Mouse (Mus musculus) CD8-positive naive resting alpha-beta T cell, adult 2 months (primary cell): Measurements from ENCODE around the gene Insm2.
"Not testable (repeated sequence)": the region's sequence is repeated elsewhere in the genome, so short reads cannot be mapped to it uniquely, and the experiment has no call there.

Experiments
- DNase-seq, 2 experiments: peaks; one replicate each; pipeline ENCODE4 v3.0.0; 2022; ENCODE audit warnings: low read depth in 2 of 2, low spot score in 2 of 2

The Insm2 gene

DNA sequence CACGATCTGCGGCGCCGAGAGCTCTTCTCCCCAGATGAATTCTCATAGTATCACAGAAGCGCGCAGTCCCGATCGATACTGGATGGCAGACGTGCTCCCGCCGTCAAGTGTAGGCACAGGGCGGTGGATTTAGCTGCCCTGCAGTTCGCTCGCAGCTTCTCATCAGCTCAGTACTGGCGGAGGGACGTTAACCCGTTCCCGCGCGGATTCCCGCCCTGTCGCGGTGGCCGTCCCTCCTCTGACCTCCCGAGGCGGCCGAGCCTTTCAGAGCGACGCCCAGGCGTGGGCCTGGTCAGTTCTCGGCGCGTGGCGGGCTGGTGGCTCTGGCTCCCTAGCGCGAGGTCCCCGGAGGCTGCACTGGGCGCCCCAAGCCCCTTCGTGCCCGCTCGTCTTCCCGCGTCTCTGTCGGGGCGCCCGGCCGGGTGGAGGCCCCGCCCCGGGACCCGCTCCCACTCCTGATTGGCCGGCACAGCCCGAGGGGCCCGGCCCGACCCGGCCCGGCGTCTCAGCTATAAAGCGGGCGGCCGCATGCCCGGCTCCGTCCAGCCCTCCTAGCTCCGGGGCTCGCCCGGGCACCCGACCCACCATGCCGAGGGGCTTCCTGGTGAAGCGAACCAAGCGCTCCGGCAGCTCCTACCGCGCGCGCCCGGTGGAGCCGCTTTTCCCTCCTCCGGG lies at the start of gene Insm2:
Insm2 (plus strand) TSS at position 541 of the 675 bp plus-strand sequence.
- DNase-seq, result no peak

GRCm38 (mm10) chr12:55554901-55555300 lies 44.3 kb upstream of the Insm2 start:
- DNase-seq, result not testable (repeated sequence)

GRCm38 (mm10) chr12:55557866-55558265 lies 41.4 kb upstream of the Insm2 start:
- no peak for DNase-seq

DNA sequence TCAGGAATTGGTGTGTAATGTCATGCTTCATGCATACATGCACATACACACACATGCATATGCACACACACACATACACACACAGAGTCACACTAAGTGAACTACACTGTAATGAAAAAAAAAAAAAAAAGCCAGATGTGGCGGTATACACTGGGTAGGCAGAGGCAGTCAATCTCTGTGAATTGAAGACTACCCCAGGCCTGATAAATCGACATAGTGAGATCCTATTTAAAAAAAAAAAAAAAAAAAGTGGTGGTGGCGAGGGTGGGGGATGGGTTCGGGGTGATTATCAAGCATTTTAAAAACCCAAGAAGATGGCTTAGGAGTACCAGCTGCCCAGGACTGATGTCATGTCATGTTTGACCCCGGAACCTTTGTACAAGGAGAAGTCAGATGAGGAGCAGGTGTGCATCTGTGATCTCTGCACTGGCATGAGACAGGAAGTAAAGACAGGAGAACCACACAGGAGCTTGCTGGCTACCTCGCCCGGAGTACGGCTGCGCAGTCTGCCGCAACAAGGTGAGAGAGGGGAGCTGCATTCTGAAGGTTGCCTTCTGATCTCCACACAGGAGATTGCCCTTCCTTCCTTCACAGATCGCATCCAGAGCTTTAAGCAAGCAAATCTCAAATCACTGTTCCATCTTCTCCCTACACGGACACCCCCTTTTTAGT lies 39.9 kb upstream of the Insm2 start:
- DNase-seq, result no peak

DNA sequence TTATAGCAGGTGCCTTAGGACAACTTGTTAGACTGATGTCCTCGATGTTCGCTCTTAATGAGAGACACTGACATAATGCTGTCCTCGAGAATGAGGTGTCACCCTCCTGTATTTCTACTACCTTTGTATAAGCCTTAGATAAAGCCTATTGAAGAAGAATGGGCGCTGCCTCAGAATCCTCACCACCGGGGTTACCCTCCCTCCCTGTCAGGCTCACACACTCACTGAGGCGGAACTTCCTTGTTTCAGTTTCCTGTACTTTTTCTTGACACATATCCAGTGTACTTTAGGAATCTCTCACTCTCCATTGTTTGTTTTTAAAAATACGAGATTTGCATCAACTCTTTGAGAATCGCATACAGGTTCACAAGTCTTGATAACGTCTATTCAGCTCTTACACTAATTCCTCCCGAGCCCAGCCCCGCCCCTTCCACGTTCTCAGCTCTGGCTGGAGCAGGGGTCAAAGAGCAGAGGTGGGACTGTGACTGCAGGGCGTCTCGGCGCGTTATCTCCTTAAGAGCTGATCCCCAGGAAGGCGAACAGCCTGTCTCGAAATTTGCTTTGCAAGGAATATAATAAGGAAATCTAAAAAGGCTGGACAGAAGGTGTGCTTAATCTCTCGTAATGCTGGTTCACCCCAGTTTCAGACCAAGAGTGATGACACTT lies 39.1 kb upstream of the Insm2 start:
- peak in 1 of 2 experiments; percentile 3 for DNase-seq

- DNase-seq, result no peak
Observed at GRCm38 (mm10) chr12:55563742-55564141, 35.5 kb upstream of the Insm2 start.

- DNase-seq, result no peak
Observed at GRCm38 (mm10) chr12:55564187-55564963, 34.9 kb upstream of the Insm2 start.

DNA sequence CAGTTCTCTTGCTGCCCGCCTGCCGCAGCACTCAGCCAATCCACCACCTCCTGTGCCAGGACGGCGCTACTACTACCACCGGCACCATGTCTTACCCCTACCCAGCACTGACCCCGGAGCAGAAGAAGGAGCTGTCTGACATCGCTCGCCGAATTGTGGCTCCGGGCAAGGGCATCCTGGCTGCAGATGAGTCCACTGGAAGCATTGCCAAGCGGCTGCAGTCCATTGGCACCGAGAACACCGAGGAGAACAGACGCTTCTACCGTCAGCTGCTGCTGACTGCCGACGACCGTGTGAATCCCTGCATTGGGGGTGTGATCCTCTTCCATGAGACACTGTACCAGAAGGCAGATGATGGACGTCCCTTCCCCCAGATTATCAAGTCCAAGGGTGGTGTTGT lies 34.0 kb upstream of the Insm2 start, which contains the start of gene Aldoart2:
Aldoart2 (plus strand) TSS at position 34 of the 400 bp plus-strand sequence.
- no peak for DNase-seq

GRCm38 (mm10) chr12:55565867-55566266 lies 33.4 kb upstream of the Insm2 start:
- no peak for DNase-seq

GRCm38 (mm10) chr12:55566837-55567236 lies 32.4 kb upstream of the Insm2 start:
- no peak for DNase-seq

GRCm38 (mm10) chr12:55568466-55568865 lies 30.8 kb upstream of the Insm2 start:
- DNase-seq, result no peak

GRCm38 (mm10) chr12:55569676-55570075 lies 29.6 kb upstream of the Insm2 start:
- no peak for DNase-seq

GRCm38 (mm10) chr12:55570646-55571045 lies 28.6 kb upstream of the Insm2 start:
- no peak for DNase-seq

DNA sequence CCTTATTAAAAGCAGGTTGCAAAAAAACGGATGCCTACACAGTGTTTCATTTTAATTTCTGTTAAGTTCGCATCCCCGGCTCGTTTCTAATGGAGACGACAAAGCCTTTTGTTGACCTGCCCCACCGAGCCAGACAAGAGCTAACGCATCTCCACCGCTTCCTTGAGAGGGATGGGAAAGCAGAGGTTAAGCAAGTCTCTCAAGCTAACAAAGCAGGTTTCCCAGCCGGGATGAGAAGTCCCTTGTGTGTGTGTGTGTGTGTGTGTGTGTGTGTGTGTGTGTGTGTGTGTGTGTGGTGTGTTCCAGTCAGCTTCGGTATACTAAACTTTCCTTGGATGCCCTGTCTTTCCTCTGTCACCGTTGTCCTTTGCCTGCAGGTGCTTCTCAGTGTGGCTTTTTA lies 28.0 kb upstream of the Insm2 start:
- no peak for DNase-seq

- no peak for DNase-seq
Observed at GRCm38 (mm10) chr12:55571661-55572060, 27.6 kb upstream of the Insm2 start.

GRCm38 (mm10) chr12:55573089-55573488 lies 26.1 kb upstream of the Insm2 start:
- no peak for DNase-seq

- no peak for DNase-seq
Observed at GRCm38 (mm10) chr12:55573794-55574193, 25.4 kb upstream of the Insm2 start.

GRCm38 (mm10) chr12:55586936-55587335 lies 12.3 kb upstream of the Insm2 start:
- not testable (repeated sequence) for DNase-seq

DNA sequence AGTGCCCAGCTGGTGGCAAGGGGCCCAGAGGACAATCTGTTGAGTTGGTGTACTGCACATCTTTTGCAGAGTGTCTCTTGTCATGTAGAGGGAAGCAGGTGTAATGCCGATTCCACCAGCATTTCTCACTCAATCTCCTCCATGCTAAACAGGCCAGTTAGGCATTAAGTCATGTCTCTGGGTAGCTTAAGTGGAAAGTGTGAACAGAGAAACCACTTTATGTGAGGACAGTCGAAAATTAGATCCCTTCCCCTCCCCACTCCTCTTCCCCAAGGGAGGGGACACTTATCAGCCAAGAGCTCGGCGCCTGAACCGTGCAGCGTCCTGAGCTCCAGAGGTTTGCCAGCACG lies 715 bp upstream of the Insm2 start:
- DNase-seq, result no peak

DNA sequence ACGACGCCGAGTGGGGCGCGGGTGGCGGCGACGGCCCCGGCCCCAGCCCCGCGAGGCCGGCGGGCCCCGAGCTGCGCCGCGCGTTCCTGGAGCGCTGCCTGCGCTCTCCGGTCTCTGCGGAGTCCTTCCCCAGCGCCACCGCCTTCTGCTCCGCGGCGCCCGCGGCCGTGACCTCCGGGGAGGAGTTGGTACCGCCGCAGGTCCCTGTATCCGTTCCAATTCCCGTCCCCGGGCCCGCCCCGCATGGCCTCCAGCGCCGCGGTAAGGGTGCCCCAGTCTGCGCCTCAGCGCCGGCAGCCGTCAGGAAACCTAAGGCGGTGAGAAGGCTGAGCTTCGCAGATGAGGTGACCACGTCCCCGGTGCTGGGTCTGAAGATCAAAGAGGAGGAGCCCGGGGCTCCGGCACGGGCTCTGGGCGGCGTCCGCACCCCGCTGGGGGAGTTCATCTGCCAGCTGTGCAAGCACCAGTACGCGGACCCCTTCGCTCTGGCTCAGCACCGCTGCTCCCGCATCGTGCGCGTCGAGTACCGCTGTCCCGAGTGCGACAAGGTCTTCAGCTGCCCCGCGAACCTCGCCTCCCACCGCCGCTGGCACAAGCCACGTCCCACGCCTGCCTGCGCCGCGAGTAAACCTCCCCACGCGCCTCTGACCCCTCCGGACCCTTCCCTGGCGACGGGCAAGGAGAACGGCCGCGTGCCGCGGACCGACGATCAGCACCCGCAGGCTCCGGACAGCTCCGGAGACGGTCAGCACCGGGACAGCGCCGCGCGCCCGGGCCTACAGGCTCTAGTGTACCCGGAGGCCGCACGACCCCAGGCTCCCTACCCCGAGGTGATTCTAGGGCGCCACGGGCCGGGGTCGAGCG lies 644 bp downstream of the Insm2 start:
- DNase-seq, result no peak
